Mouse (Mus musculus): ENCODE measurements at regions not wholly inside any gene's neighbourhood (a gene's known extent, or its start where the extent isn't known, plus 50 kb on each side); places are given as distances from the start of the nearest gene placed in this dataset.

GRCm38 (mm10) chr1:155041592-155041991 is 57.8 kb downstream of the Ier5 start:
- DNase-seq = no peak

DNA sequence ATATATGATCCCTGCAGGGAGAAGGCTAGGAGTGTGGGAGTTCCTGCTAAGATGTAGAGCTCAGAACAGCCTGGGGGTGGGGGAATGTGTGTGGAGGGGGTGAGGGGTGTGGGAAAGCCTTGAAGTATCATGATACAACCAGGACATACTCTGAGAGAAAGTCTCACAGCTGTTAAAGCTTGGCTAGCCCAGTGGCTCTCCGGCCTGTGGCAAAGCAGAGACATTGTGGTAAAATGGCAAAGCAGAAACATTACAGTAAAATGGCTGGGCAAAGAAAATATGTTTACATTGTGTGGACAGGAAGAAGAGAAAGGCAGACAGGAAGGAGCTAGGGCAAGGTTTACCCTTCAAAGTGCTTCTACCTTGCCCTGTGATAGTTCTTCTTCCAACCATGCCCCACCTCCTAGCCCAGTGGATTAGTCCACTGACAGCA is 58.5 kb downstream of the Ier5 start:
- no peak for DNase-seq

DNA sequence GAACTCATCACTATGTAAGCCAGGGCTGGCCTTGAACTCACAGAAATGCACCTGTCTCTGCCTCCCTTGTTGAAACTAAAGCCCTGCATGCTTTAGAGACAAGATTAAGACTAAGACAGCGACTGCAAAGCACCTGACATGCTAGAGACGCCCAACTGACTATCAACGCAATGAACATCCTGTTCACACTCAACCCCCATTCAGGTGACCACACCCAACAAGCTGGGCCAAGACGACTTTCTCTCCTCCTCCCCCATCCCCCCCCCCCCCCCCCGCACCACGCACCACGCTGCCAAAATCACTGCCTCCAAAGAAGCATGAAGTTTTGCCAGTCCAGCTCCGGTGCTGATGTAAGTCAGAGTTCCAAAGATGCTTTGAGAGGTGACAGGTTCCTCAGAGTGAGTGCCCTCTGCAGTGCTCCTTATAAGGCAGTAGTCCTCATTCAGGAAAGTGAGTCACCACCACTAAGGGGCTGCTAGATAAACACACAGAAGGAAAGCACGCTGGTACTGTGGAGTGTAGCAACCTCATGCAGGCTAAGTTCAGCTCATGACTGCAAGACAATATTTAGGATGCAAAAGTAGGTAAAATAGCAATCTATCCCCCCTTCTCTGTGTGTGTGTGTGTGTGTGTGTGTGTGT is 59.2 kb downstream of the Ier5 start:
- DNase-seq = no peak

GRCm38 (mm10) chr1:155038631-155039625 is 60.5 kb downstream of the Ier5 start:
- DNase-seq = peak; percentile 70 to 71

- DNase-seq = no peak
Measured at GRCm38 (mm10) chr1:155037479-155037878, 62.0 kb downstream of the Ier5 start.

DNA sequence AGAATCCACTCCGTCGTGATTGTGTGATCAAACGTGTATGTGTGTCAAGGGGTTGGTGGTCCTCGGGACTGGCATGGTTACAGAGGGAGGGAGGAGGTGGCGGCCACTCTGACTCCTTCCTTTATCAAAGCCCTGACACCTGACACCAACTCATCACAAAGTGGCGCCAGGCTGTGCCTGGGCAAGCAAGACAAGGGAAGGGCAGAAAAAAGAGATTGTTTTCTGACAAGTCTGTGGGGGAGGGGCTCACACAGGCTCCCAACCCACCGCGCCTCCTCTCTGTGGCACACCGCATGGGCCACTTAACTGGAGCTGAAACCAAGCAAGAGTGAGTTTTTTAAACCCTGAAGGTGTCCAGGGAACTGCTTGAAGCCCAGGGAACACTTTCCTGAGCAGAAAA is 68.5 kb downstream of the Ier5 start:
- DNase-seq = no peak

DNA sequence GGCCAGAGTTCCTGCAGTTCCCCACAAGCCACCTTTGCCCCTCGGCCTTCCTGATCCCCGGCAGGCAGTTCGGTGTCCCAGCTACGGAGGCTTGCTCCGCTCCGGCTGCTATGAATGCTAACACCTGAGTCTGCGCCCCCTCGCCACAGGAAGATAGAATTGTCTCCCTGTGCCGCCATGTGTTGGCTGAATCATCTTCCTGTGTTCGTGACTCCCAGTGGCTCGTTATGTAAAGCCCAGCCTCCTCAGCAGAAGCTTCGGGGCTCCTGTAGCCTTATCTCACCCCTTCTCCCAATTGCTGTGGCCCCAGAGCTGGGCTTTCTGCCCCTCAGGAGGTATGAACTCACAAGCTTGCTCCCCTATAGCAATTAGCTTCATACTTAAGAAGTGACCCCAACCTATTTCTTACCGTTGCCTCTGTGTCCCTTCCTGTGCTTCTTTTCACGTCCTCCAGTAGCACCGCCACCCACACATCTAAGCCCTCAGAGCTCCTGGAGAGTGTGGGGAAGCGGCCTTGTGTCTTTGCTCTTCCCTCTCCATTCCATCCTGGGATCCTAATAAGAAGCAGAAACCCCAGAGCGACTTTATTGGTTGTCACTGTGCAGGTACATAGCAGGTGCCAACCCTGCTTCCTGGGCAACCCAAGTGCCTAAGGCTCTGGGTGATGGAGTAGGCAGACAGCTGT is 70.1 kb downstream of the Ier5 start:
- DNase-seq = no peak

DNA sequence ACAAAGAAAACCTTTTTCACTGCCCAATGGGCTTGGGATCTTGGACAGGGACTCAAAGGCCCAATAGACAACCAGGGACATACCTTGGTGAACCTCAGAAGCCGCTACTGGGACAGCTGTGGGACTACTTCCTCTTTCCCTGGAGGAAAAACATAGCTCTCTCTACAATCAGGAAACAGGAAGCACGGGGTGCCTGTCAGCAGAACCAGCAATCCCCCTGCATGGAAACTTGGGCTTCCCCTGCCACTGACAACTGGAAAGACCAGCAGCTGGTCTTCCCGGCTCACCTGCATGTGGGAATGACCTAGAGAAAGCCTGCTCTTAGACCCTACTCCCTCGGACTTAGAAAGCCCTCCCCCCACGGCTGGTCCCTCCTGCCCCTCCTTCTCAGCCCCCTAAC is 70.7 kb downstream of the Ier5 start:
- no peak for DNase-seq

- no peak for DNase-seq
Measured at GRCm38 (mm10) chr1:155028147-155028546, 71.3 kb downstream of the Ier5 start.

DNA sequence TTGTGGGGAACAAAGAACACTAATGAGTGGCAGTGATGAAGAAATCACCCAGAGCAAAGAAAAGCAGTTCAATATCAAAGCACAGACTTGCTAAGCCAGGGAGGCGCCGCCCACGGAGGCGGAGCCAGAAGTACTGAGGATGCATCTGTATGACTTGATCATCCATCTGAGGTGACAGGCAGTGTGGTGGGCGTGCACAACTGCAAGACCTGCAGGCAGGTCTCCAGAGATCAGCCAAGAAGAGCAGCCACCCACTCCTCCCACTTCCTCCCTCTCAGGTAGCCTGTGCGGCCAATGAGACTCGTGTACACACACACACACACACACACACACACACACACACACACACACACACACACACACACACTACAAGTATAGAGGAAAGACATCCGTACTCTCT is 71.9 kb downstream of the Ier5 start:
- DNase-seq = no peak

- DNase-seq = peak; percentile 76 to 92
Measured at GRCm38 (mm10) chr1:155025862-155026478, 73.5 kb downstream of the Ier5 start.

DNA sequence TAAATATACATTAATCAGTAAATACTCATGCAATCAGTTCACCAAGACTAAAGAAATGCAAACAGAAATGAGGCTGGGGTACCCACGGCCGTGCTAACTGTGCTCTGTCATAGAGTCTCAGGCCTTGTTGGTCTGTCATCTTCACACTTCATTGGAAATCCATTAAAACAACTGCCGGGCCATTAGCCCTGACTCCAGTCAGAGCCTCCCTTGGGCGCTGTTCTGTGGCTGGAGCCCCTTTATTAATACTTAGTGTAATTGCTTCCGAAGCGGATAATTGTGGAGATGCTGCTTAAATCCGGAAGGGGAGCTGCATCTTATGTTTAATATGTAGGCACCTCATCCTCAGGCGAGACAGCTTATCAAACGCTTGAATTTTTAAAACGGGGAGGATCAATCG is 76.1 kb downstream of the Ier5 start:
- DNase-seq = no peak

- no peak for DNase-seq
Measured at GRCm38 (mm10) chr1:155015669-155016068, 83.8 kb downstream of the Ier5 start.

DNA sequence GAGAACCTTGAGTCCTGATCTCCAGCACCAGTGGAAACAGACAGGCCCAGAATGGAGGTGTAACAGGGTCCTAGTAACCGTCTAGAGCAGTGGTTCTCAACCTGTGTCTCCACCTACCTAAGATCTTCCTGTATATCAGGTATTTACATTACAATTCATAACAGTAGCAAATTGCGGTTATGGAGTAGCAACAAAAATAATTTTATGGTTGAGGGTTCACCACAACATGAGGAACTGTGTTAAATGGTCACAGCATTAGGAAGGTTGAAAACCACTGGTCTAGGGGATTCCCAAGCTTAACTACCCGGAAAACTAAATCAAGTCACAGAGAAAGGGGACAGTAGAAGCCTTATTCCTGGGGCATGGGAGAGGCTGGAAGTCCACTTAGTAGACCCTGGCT is 84.5 kb downstream of the Ier5 start:
- DNase-seq = no peak

- DNase-seq = no peak
Measured at GRCm38 (mm10) chr1:155013784-155014183, 85.7 kb downstream of the Ier5 start.

- DNase-seq = no peak
Measured at GRCm38 (mm10) chr1:155013361-155013760, 86.1 kb downstream of the Ier5 start.

DNA sequence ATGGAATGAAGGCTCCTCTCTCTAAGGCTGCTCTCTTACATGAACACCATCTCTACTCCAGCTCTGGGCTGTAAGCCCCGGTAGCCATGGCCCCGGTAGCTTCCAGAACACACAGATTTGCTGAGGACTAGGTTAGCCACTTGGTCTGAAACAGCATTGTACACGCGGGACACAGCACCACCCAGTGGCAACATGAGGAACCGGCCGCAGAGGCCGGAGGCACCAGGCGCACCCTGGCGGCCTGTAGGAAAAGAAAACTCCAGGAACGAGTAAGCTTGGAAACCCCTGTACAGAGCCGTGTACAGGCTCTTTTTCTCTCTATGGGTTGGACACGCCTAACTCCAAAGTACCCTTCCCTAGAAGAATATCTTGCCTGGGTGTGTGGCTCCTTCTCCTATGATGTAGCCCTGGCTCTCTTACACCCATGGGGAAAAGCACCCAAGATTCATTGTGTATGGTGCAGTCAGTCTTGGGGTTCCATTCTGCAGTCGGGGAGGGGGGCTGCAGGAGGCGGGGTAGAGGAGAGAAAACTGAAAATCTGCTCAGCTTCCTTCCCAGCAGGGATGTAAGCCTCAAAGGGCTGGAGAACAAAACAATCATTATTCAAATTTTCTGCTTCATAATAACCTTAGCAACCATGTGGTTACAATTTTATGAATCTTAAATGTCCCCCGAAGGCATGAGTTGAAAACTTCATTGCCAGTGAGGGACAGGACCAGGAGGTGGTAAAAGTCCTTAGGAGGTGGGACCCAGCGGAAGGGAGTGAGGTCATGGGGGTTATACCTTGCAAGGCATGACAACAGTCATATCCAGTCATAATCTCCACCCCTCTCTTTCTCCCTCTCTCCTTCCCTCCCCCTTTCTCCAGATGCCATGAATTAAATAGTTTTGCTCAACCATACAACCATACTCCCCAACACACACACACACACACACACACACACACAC is 92.6 kb downstream of the Ier5 start:
- peak; percentile 92 to 97 for DNase-seq

- DNase-seq = no peak
Measured at GRCm38 (mm10) chr1:155006099-155006498, 93.3 kb downstream of the Ier5 start.

GRCm38 (mm10) chr1:155000301-155000700 is 99.1 kb downstream of the Ier5 start:
- DNase-seq = no peak

GRCm38 (mm10) chr1:154999501-155000131 is 99.8 kb downstream of the Ier5 start:
- peak; percentile 85 for DNase-seq

GRCm38 (mm10) chr1:154995778-154996390 is 103.6 kb downstream of the Ier5 start:
- DNase-seq = no peak
